Mouse (Mus musculus) natural killer cell, adult 2 months (primary cell): ENCODE measurements around the gene Pik3cd.

ENCODE experiments used
- DNase-seq, 2 experiments: peaks; one replicate each; pipeline ENCODE4 v3.0.0; 2022; ENCODE audit warnings: low spot score in 2 of 2

Pik3cd gene

GRCm38 (mm10) chr4:149609256-149610025, 92.9 kb downstream of the Pik3cd start:
- no peak for DNase-seq

- no peak for DNase-seq
Observed at GRCm38 (mm10) chr4:149608309-149608638, 94.1 kb downstream of the Pik3cd start.

GRCm38 (mm10) chr4:149607591-149608308, 94.6 kb downstream of the Pik3cd start:
- no peak for DNase-seq

- DNase-seq, result no peak
Observed at GRCm38 (mm10) chr4:149606766-149607358, 95.5 kb downstream of the Pik3cd start.

- DNase-seq, result no peak
Observed at GRCm38 (mm10) chr4:149606056-149606455, 96.3 kb downstream of the Pik3cd start.

- no peak for DNase-seq
Observed at GRCm38 (mm10) chr4:149604518-149604917, 97.9 kb downstream of the Pik3cd start.

- DNase-seq, result no peak
Observed at GRCm38 (mm10) chr4:149603860-149604259, 98.5 kb downstream of the Pik3cd start.

- DNase-seq, result no peak
Observed at GRCm38 (mm10) chr4:149602236-149602635, 100.1 kb downstream of the Pik3cd start.

GRCm38 (mm10) chr4:149601484-149601883, 100.9 kb downstream of the Pik3cd start:
- no peak for DNase-seq

- DNase-seq, result no peak
Observed at GRCm38 (mm10) chr4:149600130-149600529, 102.2 kb downstream of the Pik3cd start.

GRCm38 (mm10) chr4:149599549-149599948, 102.8 kb downstream of the Pik3cd start:
- no peak for DNase-seq
